ENCODE assay signal across 17 mouse cellular contexts in the genomic region with DNA sequence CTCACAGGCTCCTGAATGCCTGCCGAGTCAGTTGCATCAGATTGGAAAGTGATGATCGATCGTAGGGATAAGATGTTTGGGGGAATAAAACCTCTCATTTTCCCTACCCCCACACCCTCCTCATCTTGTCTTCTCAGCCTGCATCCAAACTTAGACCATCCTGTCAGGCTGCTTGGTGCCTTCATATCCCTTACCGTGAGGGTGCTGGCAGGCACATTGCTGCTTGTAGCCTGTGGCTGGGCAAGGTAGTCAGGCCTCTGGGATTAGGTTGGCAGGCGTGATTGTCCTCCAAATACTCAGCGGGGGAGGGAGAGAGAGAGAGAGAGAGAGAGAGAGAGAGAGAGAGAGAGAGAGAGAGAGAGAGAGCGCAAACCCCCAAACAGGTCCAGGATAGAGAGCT. TPM values are rescaled to one million over a fixed set of nuclear protein-coding genes. Genes with fewer than 3 reads are reported as not detected.
"Had no signal": no experiment of that assay in that cellular context is flagged by ENCODE, and none has a peak within 500 bp of the region (broad histone marks: within the 10 kb centered on the region; RNA-seq: fewer than 3 reads in every experiment).

No protein-coding gene starts in this region.

- H3K27ac ChIP-seq: lung, embryonic 15.5 days; macrophage; midbrain, embryonic 13.5 days; midbrain, embryonic 15.5 days; neural tube, embryonic 12.5 days; stomach, embryonic 15.5 days; stomach, postnatal 0 days had no signal

- H3K4me3 ChIP-seq: lung, embryonic 15.5 days; megakaryocyte, embryonic 14.5 days; midbrain, embryonic 13.5 days; midbrain, embryonic 15.5 days; neural tube, embryonic 12.5 days; stomach, embryonic 15.5 days had no signal

- H3K4me1 ChIP-seq: lung, embryonic 15.5 days; megakaryocyte, embryonic 14.5 days; midbrain, embryonic 13.5 days; midbrain, embryonic 15.5 days; neural tube, embryonic 12.5 days; stomach, embryonic 15.5 days had no signal

- DNase-seq: liver, postnatal 0 days; lung, adult 2 months; lung, postnatal 14 days; lung, postnatal 36 days; thymus, adult 2 months; thymus, postnatal 25 days; thymus, postnatal 4 days had no signal

RNA-seq across cellular contexts. Expression of gene Rtl9, which starts 11.2 kb away (rescaled TPM):
- total RNA-seq: megakaryocyte progenitor cell, adult 5-6 weeks; neutrophil, adult 5-6 weeks had no signal
- polyA plus RNA-seq: liver, postnatal 0 days; macrophage had no signal
